Mouse (Mus musculus): ENCODE data around the gene Pfn5. TPM values are rescaled to one million over a fixed set of nuclear protein-coding genes. Genes with fewer than 3 reads are reported as not detected.
"Not testable (repeated sequence)": the region's sequence is repeated elsewhere in the genome, so short reads cannot be mapped to it uniquely, and the experiment has no call there.

Gene Pfn5
- not detected in 2 replicates for polyA plus RNA-seq (2014; fragmentation: Nextera tagmentation; extraction: Ambion mirVana)

- Histone ChIP-seq H3K9me3 (ENCODE audit: control insufficient read depth, low read length) (no peaks in the 10 kb centered on the region), H3K9ac (ENCODE audit: low read length) (no peak within 1 kb of the TSS), H3K36me3 (ENCODE audit: control insufficient read depth, insufficient read depth, low read length) (no peaks in the 10 kb centered on the region), H3K27me3 (ENCODE audit: control insufficient read depth, insufficient read depth, low read length) (no peaks in the 10 kb centered on the region), H3K4me1 (ENCODE audit: control insufficient read depth, insufficient read depth, low read length) (no peaks in the 10 kb centered on the region), H3K4me3 (ENCODE audit: low read depth, low read length) (no peak within 1 kb of the TSS), H3K27ac (ENCODE audit: low read depth, low read length) (no peak within 1 kb of the TSS), H3K4me2 (no peak within 1 kb of the TSS)
- 84% methylated on average over 2 of the region's 2 CpGs for WGBS
- DNase-seq (ENCODE audit: low spot score, missing footprints): no peak
- ATAC-seq (ENCODE audit: low FRiP score): no peak
These were observed at the start of gene Pfn5, which contains the start of gene Asb12 for GRCm38 (mm10) chrX:95557887-95558286. Gene Pfn5 (plus strand): TSS chrX:95558104. Gene Asb12 (minus strand): TSS chrX:95557987.

- H3K4me1 ChIP-seq (ENCODE audit: control insufficient read depth, insufficient read depth, low read length): no peaks in the 10 kb centered on the region
- H3K27ac ChIP-seq (ENCODE audit: low read depth, low read length): no peak overlapping the region
- no peak for DNase-seq (ENCODE audit: low spot score, missing footprints)
These were observed 34.0 kb upstream of the Pfn5 start for GRCm38 (mm10) chrX:95523883-95524282.

GRCm38 (mm10) chrX:95525166-95525565, 32.7 kb upstream of the Pfn5 start:
- ATAC-seq (ENCODE audit: low FRiP score) (no peak), DNase-seq (ENCODE audit: low spot score, missing footprints) (no peak)
- 90% methylated on average over 2 of the region's 2 CpGs for WGBS

More at GRCm38 (mm10) chrX:95523883-95524282, 34.0 kb upstream of the Pfn5 start:
- no peaks in the 10 kb centered on the region for H3K36me3 ChIP-seq (ENCODE audit: control insufficient read depth, insufficient read depth, low read length)
- H3K4me2 ChIP-seq: no peak overlapping the region
- no peak for ATAC-seq (ENCODE audit: low FRiP score)
- no peaks in the 10 kb centered on the region for H3K9me3 ChIP-seq (ENCODE audit: control insufficient read depth, low read length)
- H3K4me3 ChIP-seq (ENCODE audit: low read depth, low read length): no peak overlapping the region
- no peaks in the 10 kb centered on the region for H3K27me3 ChIP-seq (ENCODE audit: control insufficient read depth, insufficient read depth, low read length)
- H3K9ac ChIP-seq (ENCODE audit: low read length): no peak overlapping the region

GRCm38 (mm10) chrX:95535493-95535892, 22.4 kb upstream of the Pfn5 start:
- H3K4me1 ChIP-seq (ENCODE audit: control insufficient read depth, insufficient read depth, low read length); H3K27ac ChIP-seq (ENCODE audit: low read depth, low read length); H3K36me3 ChIP-seq (ENCODE audit: control insufficient read depth, insufficient read depth, low read length); H3K9me3 ChIP-seq (ENCODE audit: control insufficient read depth, low read length); H3K27me3 ChIP-seq (ENCODE audit: control insufficient read depth, insufficient read depth, low read length); H3K9ac ChIP-seq (ENCODE audit: low read length); ATAC-seq (ENCODE audit: low FRiP score); H3K4me2 ChIP-seq; H3K4me3 ChIP-seq (ENCODE audit: low read depth, low read length); DNase-seq (ENCODE audit: low spot score, missing footprints): not testable (repeated sequence)
- 73% methylated on average over 2 of the region's 2 CpGs for WGBS

More at GRCm38 (mm10) chrX:95525166-95525565, 32.7 kb upstream of the Pfn5 start:
- Histone ChIP-seq H3K4me2 (no peak overlapping the region), H3K9ac (ENCODE audit: low read length) (no peak overlapping the region), H3K4me3 (ENCODE audit: low read depth, low read length) (no peak overlapping the region), H3K4me1 (ENCODE audit: control insufficient read depth, insufficient read depth, low read length) (no peaks in the 10 kb centered on the region), H3K27ac (ENCODE audit: low read depth, low read length) (no peak overlapping the region), H3K9me3 (ENCODE audit: control insufficient read depth, low read length) (no peaks in the 10 kb centered on the region), H3K36me3 (ENCODE audit: control insufficient read depth, insufficient read depth, low read length) (no peaks in the 10 kb centered on the region), H3K27me3 (ENCODE audit: control insufficient read depth, insufficient read depth, low read length) (no peaks in the 10 kb centered on the region)

GRCm38 (mm10) chrX:95554321-95554720, 3.6 kb upstream of the Pfn5 start:
- H3K4me2 ChIP-seq: no peak overlapping the region
- no peak overlapping the region for H3K4me3 ChIP-seq (ENCODE audit: low read depth, low read length)
- H3K4me1 ChIP-seq (ENCODE audit: control insufficient read depth, insufficient read depth, low read length): no peaks in the 10 kb centered on the region
- H3K36me3 ChIP-seq (ENCODE audit: control insufficient read depth, insufficient read depth, low read length): no peaks in the 10 kb centered on the region
- H3K27me3 ChIP-seq (ENCODE audit: control insufficient read depth, insufficient read depth, low read length): no peaks in the 10 kb centered on the region
- H3K9ac ChIP-seq (ENCODE audit: low read length): no peak overlapping the region
- H3K9me3 ChIP-seq (ENCODE audit: control insufficient read depth, low read length): no peaks in the 10 kb centered on the region
- no peak overlapping the region for H3K27ac ChIP-seq (ENCODE audit: low read depth, low read length)
- DNase-seq (ENCODE audit: low spot score, missing footprints) (no peak), ATAC-seq (ENCODE audit: low FRiP score) (no peak)
- WGBS: 80% methylated on average over 4 of the region's 4 CpGs

GRCm38 (mm10) chrX:95600609-95601008, 42.7 kb downstream of the Pfn5 start:
- Histone ChIP-seq H3K4me1 (ENCODE audit: control insufficient read depth, insufficient read depth, low read length) (no peaks in the 10 kb centered on the region), H3K9me3 (ENCODE audit: control insufficient read depth, low read length) (no peaks in the 10 kb centered on the region), H3K4me3 (ENCODE audit: low read depth, low read length) (no peak overlapping the region), H3K36me3 (ENCODE audit: control insufficient read depth, insufficient read depth, low read length) (no peaks in the 10 kb centered on the region), H3K4me2 (no peak overlapping the region), H3K27ac (ENCODE audit: low read depth, low read length) (no peak overlapping the region), H3K9ac (ENCODE audit: low read length) (no peak overlapping the region), H3K27me3 (ENCODE audit: control insufficient read depth, insufficient read depth, low read length) (no peaks in the 10 kb centered on the region)
- 92% methylated on average over 5 of the region's 5 CpGs for WGBS
- ATAC-seq (ENCODE audit: low FRiP score) (no peak), DNase-seq (ENCODE audit: low spot score, missing footprints) (no peak)

Other genes starting within 250 kb of the Pfn5 start
- 8.5 and 8.7 TPM in 2 replicates for gene Amer1, start 113.2 kb upstream of the Pfn5 start, polyA plus RNA-seq (2014; fragmentation: Nextera tagmentation; extraction: Ambion mirVana)
- gene Asb12, start 117 bp upstream of the Pfn5 start, polyA plus RNA-seq (2014; fragmentation: Nextera tagmentation; extraction: Ambion mirVana): 0.22 TPM in 1 of 2 replicates, not detected in the other
- 50.6 and 54.7 TPM in 2 replicates for gene Zc4h2, start 100.4 kb downstream of the Pfn5 start, polyA plus RNA-seq (2014; fragmentation: Nextera tagmentation; extraction: Ambion mirVana)
- 3.1 and 3.4 TPM in 2 replicates for gene Zc3h12b, start 153.6 kb downstream of the Pfn5 start, polyA plus RNA-seq (2014; fragmentation: Nextera tagmentation; extraction: Ambion mirVana)

Data from midbrain, embryonic 11.5 days (tissue).